Mouse (Mus musculus) kidney, embryonic 15.5 days (tissue): ENCODE measurements around the gene Usp54. TPM values are rescaled to one million over a fixed set of nuclear protein-coding genes. Genes with fewer than 3 reads are reported as not detected.

Source experiments
- ATAC-seq: fragments of 200-750 bp; cut with Nextera tagmentation; replicated peaks from 2 replicates; pipeline ENCODE4 v1.8.0; 2017; ENCODE audit warnings: moderate TSS enrichment; ENCODE audit not compliant: low FRiP score
- H3K27ac ChIP-seq: fragments of 300-500 bp; sonication (generic); 2 replicates; pipeline ENCODE4 v1.5.1; 2015; ENCODE audit warnings: mild to moderate bottlenecking, inconsistent platforms
- H3K27me3 ChIP-seq: fragments of 300-500 bp; sonication (generic); 2 replicates; pipeline ENCODE4 v1.6.1; 2015; ENCODE audit warnings: inconsistent platforms
- H3K36me3 ChIP-seq: fragments of 300-500 bp; sonication (generic); 2 replicates; pipeline ENCODE4 v1.6.1; 2015; ENCODE audit warnings: inconsistent platforms
- H3K4me1 ChIP-seq: fragments of 300-500 bp; sonication (generic); 2 replicates; pipeline ENCODE4 v1.6.1; 2015; ENCODE audit warnings: inconsistent platforms
- H3K4me2 ChIP-seq: fragments of 300-500 bp; sonication (generic); 2 replicates; pipeline ENCODE4 v1.6.1; 2015; ENCODE audit warnings: moderate library complexity, mild to moderate bottlenecking, inconsistent platforms
- H3K4me3 ChIP-seq: fragments of 300-500 bp; sonication (generic); replicated peaks from 2 replicates; pipeline ENCODE4 v1.5.1; 2015; ENCODE audit warnings: mild to moderate bottlenecking, inconsistent platforms
- H3K9ac ChIP-seq: fragments of 300-500 bp; sonication (generic); 2 replicates; pipeline ENCODE4 v1.6.1; 2015; ENCODE audit warnings: mild to moderate bottlenecking, inconsistent platforms
- H3K9me3 ChIP-seq: fragments of 300-500 bp; sonication (generic); replicated peaks from 2 replicates; pipeline ENCODE4 v1.6.1; 2016; ENCODE audit warnings: inconsistent platforms
- WGBS: fragments of 180-500 bp; shearing (Covaris S2); methylation state at CpG from one replicate; pipeline ENCODE4 v1.1.7; 2015; ENCODE audit warnings: mixed read lengths; 5-methylcytosine and 5-hydroxymethylcytosine counted together
- polyA plus RNA-seq: library from polyadenylated mRNA; unstranded; fragments of >200 nt; fragmentation: Nextera tagmentation; extraction: Ambion mirVana; gene quantifications from 2 replicates; pipeline ENCODE4 v1.2.1, GENCODE M21; 2015

The Usp54 gene
- polyA plus RNA-seq = 8.4 and 8.9 TPM in 2 replicates

DNA sequence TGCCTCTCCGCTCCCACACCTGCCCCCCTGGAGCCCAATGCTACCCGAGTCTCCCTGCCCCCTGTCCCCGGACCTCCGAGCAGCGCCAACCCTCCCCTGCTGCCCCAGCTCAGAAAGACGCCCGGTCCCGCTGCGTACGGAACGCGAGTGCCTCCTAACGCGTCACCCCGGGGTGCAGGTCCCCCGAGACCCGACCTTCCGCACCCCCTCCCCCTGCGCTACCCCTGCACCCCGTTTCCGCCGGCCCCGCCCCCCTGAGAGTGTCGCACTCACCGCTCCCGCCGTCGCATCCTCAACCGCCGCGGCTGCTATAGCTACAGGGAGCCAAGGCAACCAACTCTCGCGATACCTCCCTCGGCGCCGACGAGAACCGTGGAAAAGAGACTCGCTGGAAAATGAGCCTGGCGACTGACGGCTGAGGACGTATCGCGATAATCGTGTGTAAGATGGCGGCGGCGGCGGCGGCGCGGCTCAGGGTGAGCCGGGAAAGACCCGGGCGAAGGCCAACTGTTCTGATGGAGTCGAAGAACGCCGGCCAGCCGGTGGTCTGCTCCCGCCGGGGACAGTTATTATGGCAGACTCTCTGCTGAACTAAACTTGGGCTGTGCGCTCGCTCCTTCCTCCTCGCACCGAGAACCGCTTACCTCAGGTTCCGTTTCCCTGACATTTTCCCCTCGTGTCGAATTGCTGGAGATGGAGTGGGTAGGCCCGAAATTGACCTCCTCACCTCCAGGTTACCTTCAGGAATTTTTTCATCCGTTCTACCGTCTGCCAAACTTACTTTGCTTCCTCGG is at the start of gene Usp54:
TSS of gene Usp54 (minus strand) at position 420 of the 794 bp plus-strand sequence.
- H3K27me3 ChIP-seq = no peaks in the 10 kb centered on the region
- peak; percentile 96 for ATAC-seq
- H3K9ac ChIP-seq = peak within 1 kb of the TSS; percentile 82
- H3K4me2 ChIP-seq = peak within 1 kb of the TSS; percentile 87
- no peaks in the 10 kb centered on the region for H3K9me3 ChIP-seq
- H3K4me3 ChIP-seq = peak within 1 kb of the TSS; percentile 85
- under 1% methylated on average over 71 of the region's 73 CpGs for WGBS
- peaks cover 13% of the 10 kb centered on the region for H3K4me1 ChIP-seq
- H3K36me3 ChIP-seq = no peaks in the 10 kb centered on the region
- H3K27ac ChIP-seq = peak within 1 kb of the TSS; percentile 96

DNA sequence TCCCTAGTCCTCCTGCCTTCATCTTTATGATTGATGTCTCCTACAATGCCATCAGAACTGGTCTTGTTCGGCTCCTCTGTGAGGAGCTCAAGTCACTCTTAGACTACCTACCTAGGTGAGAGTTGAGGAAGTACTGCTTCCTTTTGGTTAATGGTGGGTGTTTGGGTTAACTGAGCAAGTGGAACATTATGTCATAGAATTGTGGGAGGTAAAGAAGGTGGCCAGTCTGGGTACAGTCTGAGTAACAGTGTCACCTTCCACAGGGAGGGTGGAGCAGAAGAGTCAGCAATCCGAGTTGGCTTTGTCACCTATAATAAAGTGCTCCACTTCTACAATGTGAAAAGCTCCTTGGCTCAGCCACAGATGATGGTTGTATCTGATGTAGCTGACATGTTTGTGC is 48.1 kb upstream of the Usp54 start:
- no peak for ATAC-seq
- Histone ChIP-seq H3K36me3 (peaks cover 99% of the 10 kb centered on the region), H3K4me2 (no peak overlapping the region), H3K27ac (no peak overlapping the region), H3K4me3 (no peak overlapping the region), H3K9me3 (no peaks in the 10 kb centered on the region), H3K27me3 (no peaks in the 10 kb centered on the region), H3K9ac (no peak overlapping the region), H3K4me1 (peaks cover 7% of the 10 kb centered on the region; the same call in 1 of the 2 replicates)
- WGBS = 84% methylated on average over 2 of the region's 2 CpGs

DNA sequence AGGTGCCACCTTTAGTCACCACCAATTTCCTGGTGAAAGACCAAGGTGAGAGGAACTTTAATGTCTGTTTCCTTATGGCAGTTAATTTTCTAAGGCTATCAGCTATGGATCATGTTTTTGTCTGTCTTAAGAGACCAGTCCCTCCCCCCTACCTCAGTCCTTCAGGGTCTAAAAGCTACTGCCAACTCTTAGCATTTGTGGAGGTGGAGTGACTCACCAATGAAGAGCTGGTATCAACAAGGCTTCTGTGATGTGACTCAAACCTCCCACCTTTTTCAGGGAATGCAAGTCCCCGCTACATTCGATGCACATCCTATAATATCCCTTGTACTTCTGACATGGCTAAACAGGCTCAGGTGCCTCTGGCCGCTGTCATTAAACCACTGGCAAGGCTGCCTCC is 45.7 kb upstream of the Usp54 start:
- Histone ChIP-seq H3K36me3 (peaks cover 99% of the 10 kb centered on the region), H3K4me2 (no peak overlapping the region), H3K4me1 (no peaks in the 10 kb centered on the region), H3K4me3 (no peak overlapping the region), H3K27ac (no peak overlapping the region), H3K27me3 (no peaks in the 10 kb centered on the region), H3K9ac (no peak overlapping the region), H3K9me3 (no peaks in the 10 kb centered on the region)
- 97% methylated on average over 3 of the region's 3 CpGs for WGBS
- no peak for ATAC-seq

DNA sequence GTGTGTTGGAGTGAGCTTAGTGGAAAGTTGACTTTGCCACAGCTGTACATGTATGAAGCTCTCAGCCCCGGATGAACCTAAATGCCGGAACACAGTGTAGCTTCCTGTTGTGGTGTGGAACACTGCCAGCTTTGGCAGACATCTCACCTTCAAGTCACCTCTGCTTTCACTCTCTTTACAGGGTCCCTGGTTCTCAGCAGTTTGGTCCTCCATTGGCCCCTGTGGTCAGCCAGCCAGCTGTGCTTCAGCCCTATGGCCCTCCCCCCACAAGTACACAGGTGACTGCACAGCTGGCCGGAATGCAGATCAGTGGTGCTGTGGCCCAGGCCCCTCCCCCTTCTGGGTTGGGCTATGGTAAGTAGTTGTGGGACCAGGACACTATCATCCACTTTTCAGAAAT is 41.6 kb upstream of the Usp54 start:
- H3K27ac ChIP-seq = no peak overlapping the region
- no peak overlapping the region for H3K9ac ChIP-seq
- no peak overlapping the region for H3K4me2 ChIP-seq
- no peaks in the 10 kb centered on the region for H3K27me3 ChIP-seq
- H3K36me3 ChIP-seq = peaks cover 100% of the 10 kb centered on the region
- 71% methylated on average over 3 of the region's 3 CpGs for WGBS
- no peaks in the 10 kb centered on the region for H3K9me3 ChIP-seq
- peak; percentile 46; the same call in 1 of the 2 replicates for ATAC-seq
- H3K4me1 ChIP-seq = no peaks in the 10 kb centered on the region
- H3K4me3 ChIP-seq = no peak overlapping the region

DNA sequence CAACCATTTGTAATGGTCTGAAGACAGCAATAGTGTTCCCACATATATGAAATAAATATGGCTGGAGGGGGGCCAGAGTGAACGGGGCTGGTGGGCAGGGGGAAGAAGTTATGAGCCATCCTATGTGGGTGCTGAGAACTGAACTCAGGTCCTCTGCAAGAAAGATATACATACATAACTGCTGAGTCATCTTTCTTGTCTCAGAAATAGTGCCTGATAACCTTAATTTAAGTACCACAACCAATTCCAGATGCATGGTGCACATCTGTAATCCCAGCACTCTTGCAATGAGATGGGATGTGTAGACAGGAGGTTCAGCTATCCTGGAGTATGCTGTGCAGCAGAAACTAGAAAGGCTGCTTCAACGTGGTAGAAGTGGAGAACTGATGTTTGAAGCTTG is 40.9 kb upstream of the Usp54 start:
- Histone ChIP-seq H3K9ac (no peak overlapping the region), H3K4me2 (no peak overlapping the region), H3K4me3 (no peak overlapping the region), H3K36me3 (peaks cover 100% of the 10 kb centered on the region), H3K9me3 (no peaks in the 10 kb centered on the region), H3K27me3 (no peaks in the 10 kb centered on the region), H3K27ac (no peak overlapping the region), H3K4me1 (no peaks in the 10 kb centered on the region)
- 97% methylated on average over 2 of the region's 2 CpGs for WGBS
- no peak for ATAC-seq

DNA sequence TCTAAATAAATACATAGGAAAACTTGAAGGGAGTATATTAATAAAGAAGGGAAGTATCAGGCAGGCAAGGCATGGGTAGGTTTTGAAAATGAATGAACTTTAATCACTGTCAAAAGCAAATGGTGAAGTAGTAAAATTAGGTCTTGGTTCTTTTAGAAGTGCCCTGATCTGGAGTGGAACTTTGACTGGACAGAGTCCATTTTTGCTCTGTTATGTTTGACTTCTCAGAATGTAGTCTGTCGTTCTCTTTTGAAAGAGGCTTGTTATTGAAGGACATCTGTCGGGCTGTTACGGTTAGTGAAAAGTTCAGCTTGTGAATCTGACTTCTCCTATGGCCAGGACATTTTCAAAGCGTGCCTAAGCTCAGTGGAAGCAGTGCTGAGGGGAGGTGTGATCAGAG is 37.0 kb upstream of the Usp54 start:
- 95% methylated on average over 4 of the region's 4 CpGs for WGBS
- Histone ChIP-seq H3K4me1 (peaks cover 14% of the 10 kb centered on the region), H3K9me3 (no peaks in the 10 kb centered on the region), H3K4me2 (no peak overlapping the region), H3K9ac (no peak overlapping the region), H3K36me3 (peaks cover 73% of the 10 kb centered on the region), H3K27me3 (no peaks in the 10 kb centered on the region), H3K27ac (no peak overlapping the region), H3K4me3 (no peak overlapping the region)
- ATAC-seq = no peak

DNA sequence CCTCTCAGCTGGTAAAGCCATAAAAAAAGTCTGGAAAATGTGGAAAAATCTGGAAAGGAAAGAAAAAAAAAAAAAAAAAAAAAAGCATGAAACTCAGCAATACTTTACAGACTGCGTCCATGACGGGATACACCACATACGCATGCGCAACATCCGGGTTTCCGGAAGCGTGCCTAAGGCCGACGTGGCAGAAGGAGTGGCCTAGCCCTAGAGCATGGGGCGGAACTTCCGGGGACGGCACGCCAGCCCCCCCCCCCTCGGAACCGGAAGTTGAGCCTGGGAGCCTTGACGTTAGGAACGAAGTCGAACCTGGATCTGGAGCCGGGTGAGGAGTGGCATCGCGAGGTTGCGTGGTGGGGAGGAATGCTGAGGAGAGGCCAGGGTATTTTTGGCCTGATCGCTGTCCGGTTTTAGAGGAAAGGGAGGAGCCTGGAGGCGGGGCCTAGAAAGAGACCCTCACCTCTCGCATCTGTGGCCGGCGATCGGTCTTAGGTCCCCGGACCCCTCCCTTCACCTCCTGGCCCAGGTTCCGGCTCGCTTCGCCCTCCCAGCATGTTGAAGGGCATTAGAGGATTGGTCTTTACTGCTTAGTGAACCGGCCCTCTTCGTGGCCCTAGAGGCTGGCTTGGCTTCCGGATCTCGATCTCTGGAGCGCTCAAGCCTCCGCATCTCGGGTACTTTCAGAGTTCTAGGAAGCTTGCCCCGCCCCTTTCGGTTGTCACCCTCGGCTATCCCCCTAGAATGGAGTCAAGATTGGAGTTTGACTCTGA is 33.4 kb upstream of the Usp54 start, which contains the start of gene Sec24c:
TSS of gene Sec24c (plus strand) at position 245 of the 770 bp plus-strand sequence.
- WGBS = 1% methylated on average over 43 of the region's 43 CpGs
- Histone ChIP-seq H3K4me1 (peaks cover 14% of the 10 kb centered on the region), H3K27me3 (peaks cover 8% of the 10 kb centered on the region), H3K4me2 (peak within 1 kb of the TSS; percentile 70), H3K36me3 (peaks cover 37% of the 10 kb centered on the region), H3K27ac (peak within 1 kb of the TSS; percentile 98), H3K9ac (peak within 1 kb of the TSS; percentile 73), H3K9me3 (no peaks in the 10 kb centered on the region), H3K4me3 (peak within 1 kb of the TSS; percentile 72)
- peak; percentile 97 for ATAC-seq

DNA sequence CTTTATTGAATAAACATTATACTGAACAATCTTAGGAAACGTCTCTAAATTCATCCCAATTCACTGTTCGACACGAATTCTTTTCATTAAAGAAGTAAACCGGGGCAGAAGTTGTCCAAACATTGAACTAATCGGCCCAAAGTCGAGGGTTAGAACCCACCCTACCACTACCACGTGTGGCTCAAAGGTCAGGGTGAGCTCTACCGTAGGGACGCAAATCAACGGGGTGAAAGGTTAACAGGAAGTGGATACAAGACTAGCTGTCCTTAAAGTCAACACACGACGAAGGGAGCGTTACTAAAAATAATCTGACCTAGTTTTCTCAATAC is 32.8 kb upstream of the Usp54 start:
- H3K4me2 ChIP-seq = peak overlapping the region; percentile 70
- ATAC-seq = peak; percentile 41; the same call in 1 of the 2 replicates
- H3K4me1 ChIP-seq = peaks cover 14% of the 10 kb centered on the region
- H3K9ac ChIP-seq = 0 out of 2 replicates have a peak overlapping the region, but pooled peaks have one; percentile 23
- peak overlapping the region; percentile 72 for H3K4me3 ChIP-seq
- H3K27ac ChIP-seq = peak overlapping the region; percentile 98
- peaks cover 31% of the 10 kb centered on the region for H3K36me3 ChIP-seq
- 12% methylated on average over 13 of the region's 13 CpGs for WGBS
- H3K9me3 ChIP-seq = no peaks in the 10 kb centered on the region
- H3K27me3 ChIP-seq = peaks cover 8% of the 10 kb centered on the region

DNA sequence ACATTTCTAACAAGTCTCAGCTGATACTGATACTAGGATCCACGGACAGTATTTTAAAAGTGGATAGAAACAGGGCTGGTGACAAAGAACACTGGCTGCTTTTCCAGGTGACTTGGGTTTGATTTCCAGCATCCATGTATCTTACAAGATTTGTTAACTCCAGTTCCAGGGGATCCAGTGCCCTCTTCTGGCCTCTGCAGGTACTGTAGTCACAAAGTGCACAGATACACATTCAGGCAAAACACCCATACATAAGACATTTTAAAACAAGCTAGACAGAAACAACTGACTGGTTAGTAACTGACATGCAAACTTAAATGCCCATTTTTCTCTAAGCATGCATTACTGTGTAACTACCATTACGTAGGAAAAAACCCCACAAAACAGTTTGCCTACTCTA is 32.1 kb upstream of the Usp54 start:
- no peaks in the 10 kb centered on the region for H3K9me3 ChIP-seq
- 0 out of 2 replicates have a peak overlapping the region, but pooled peaks have one; percentile 8 for H3K4me3 ChIP-seq
- H3K9ac ChIP-seq = no peak overlapping the region
- 92% methylated on average over 2 of the region's 2 CpGs for WGBS
- no peak for ATAC-seq
- H3K27ac ChIP-seq = no peak overlapping the region; the same call in 1 of the 2 replicates
- H3K4me1 ChIP-seq = peaks cover 14% of the 10 kb centered on the region
- peak overlapping the region; percentile 70; the same call in 1 of the 2 replicates for H3K4me2 ChIP-seq
- H3K27me3 ChIP-seq = peaks cover 8% of the 10 kb centered on the region
- peaks cover 24% of the 10 kb centered on the region for H3K36me3 ChIP-seq

DNA sequence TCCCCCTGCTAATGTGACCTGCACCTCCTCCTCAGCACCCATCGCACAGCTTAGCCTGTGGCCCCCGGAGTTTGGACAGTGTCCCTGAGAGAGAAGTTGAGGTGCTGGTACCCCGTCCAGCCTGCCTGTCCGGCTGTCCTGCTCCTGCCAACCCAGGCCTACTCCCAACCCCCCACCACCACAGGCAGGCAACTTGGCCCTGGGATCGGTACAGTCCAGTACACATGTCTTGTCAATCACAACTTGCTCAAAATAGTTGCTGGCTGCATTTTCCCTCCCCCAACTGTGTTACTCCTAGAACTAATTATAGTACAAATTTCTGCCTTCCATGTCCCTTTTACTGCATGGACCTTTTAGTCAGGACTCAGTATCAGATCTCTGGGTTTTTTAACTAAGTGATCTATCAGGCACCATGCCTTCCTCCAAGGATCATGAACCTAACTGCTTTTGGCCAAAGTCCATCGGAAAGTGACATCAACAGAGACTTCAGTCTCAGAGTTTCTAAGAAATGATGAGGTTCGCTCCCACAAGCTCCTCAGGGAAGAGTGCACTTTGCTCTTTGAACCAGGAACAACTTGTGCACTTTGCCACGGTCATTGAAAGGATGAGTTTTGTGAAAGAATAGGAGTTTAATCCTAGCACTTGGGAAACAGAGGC is 27.4 kb upstream of the Usp54 start, which contains the start of gene Synpo2l:
TSS of gene Synpo2l (minus strand) at position 201 of the 657 bp plus-strand sequence.
- Histone ChIP-seq H3K4me2 (no peak within 1 kb of the TSS), H3K36me3 (no peaks in the 10 kb centered on the region), H3K27me3 (peaks cover 18% of the 10 kb centered on the region), H3K4me3 (no peak within 1 kb of the TSS), H3K9ac (no peak within 1 kb of the TSS), H3K9me3 (no peaks in the 10 kb centered on the region), H3K4me1 (0 out of 2 replicates have a peak, but pooled peaks cover 1% of the 10 kb centered on the region), H3K27ac (no peak within 1 kb of the TSS)
- WGBS = 83% methylated on average over 8 of the region's 8 CpGs
- no peak for ATAC-seq

DNA sequence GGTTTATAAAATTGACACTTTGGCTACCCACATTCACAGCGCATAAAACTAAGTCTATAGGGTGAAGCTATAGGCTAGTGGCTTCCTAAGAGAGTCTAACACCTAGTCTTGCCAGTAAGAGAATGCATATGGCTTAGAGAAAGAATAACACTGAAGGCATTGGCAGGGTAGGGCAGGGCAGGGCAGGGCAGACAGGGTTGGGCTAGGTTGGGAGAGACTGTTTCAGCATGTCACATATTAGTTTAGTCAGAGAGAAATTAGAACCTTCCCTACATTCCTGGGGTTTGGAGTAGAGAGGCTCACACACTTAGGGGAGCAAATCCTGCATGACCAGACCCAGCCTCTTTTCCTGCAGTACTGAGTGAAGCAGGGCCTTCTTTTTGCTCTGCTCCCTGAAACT is 26.6 kb upstream of the Usp54 start:
- Histone ChIP-seq H3K27me3 (peaks cover 23% of the 10 kb centered on the region), H3K9ac (no peak overlapping the region), H3K4me2 (no peak overlapping the region), H3K4me3 (no peak overlapping the region), H3K9me3 (no peaks in the 10 kb centered on the region), H3K4me1 (peaks cover under 1% of the 10 kb centered on the region), H3K27ac (no peak overlapping the region), H3K36me3 (no peaks in the 10 kb centered on the region)
- no peak for ATAC-seq
- 75% methylated on average over 1 of the region's 1 CpGs for WGBS
